Mouse (Mus musculus) spleen, embryonic (tissue): ENCODE data around the gene Zfp94.

Experiments
- CTCF ChIA-PET: fragments of 350-600 bp; sonication (Branson Sonifier 250); formaldehyde crosslinking; loops from one replicate; lab custom pipeline; 2022; lab: Charles Lee

Gene Zfp94

GRCm38 (mm10) chr7:24316567-24317092 is at the start of gene Zfp94:
Zfp94 (minus strand) TSS chr7:24316666.
- CTCF ChIA-PET = no interaction called here

- CTCF ChIA-PET = interaction anchor here (0.6 to 1.1 kb wide), 3 partner anchors 12 to 48 kb away, joined by 5 to 18 read pairs (median 5); no protein-coding TSS in a partner anchor
Observed at GRCm38 (mm10) chr7:24365258-24366014, 49.0 kb upstream of the Zfp94 start.

- CTCF ChIA-PET = interaction anchor here (1.0 to 1.8 kb wide), 3 partner anchors 19 to 49 kb away, joined by 5 to 14 read pairs (median 5); no protein-coding TSS in a partner anchor
Observed at GRCm38 (mm10) chr7:24364827-24365226, 48.4 kb upstream of the Zfp94 start.

GRCm38 (mm10) chr7:24363228-24363627 is 46.8 kb upstream of the Zfp94 start:
- CTCF ChIA-PET = interaction anchor here (0.6 to 1.8 kb wide), 12 partner anchors 14 to 680 kb away, joined by 3 to 14 read pairs (median 7); no protein-coding TSS in a partner anchor

GRCm38 (mm10) chr7:24361001-24361400 is 44.5 kb upstream of the Zfp94 start:
- CTCF ChIA-PET = interaction anchor here (0.7 kb wide), 1 partner anchor 90 kb away, joined by 3 read pairs; no protein-coding TSS in a partner anchor

- CTCF ChIA-PET = no interaction called here
Observed at GRCm38 (mm10) chr7:24359269-24359668, 42.8 kb upstream of the Zfp94 start.

GRCm38 (mm10) chr7:24357899-24358298 is 41.4 kb upstream of the Zfp94 start:
- CTCF ChIA-PET = no interaction called here

- CTCF ChIA-PET = no interaction called here
Observed at GRCm38 (mm10) chr7:24356081-24356480, 39.6 kb upstream of the Zfp94 start.

- CTCF ChIA-PET = no interaction called here
Observed at GRCm38 (mm10) chr7:24355646-24356045, 39.2 kb upstream of the Zfp94 start.

GRCm38 (mm10) chr7:24348896-24349295 is 32.4 kb upstream of the Zfp94 start, which contains the start of gene Lypd5:
Lypd5 (plus strand) TSS chr7:24349196.
- CTCF ChIA-PET = no interaction called here

GRCm38 (mm10) chr7:24346444-24346843 is 30.0 kb upstream of the Zfp94 start:
- CTCF ChIA-PET = no interaction called here

GRCm38 (mm10) chr7:24343701-24344272 is 27.3 kb upstream of the Zfp94 start:
- CTCF ChIA-PET = no interaction called here

- CTCF ChIA-PET = interaction anchor here (0.6 kb wide), 1 partner anchor 17 kb away, joined by 14 read pairs; no protein-coding TSS in a partner anchor
Observed at GRCm38 (mm10) chr7:24338241-24338640, 21.8 kb upstream of the Zfp94 start.

GRCm38 (mm10) chr7:24335699-24336309 is 19.3 kb upstream of the Zfp94 start:
- CTCF ChIA-PET = interaction anchor here (0.7 to 1.7 kb wide), 3 partner anchors 28 to 94 kb away, joined by 4 to 9 read pairs (median 7); no protein-coding TSS in a partner anchor

- CTCF ChIA-PET = no interaction called here
Observed at GRCm38 (mm10) chr7:24333304-24333986, 17.0 kb upstream of the Zfp94 start, which contains the start of gene Tescl. Tescl (minus strand) TSS chr7:24333936.

- CTCF ChIA-PET = no interaction called here
Observed at GRCm38 (mm10) chr7:24327281-24327975, 11.0 kb upstream of the Zfp94 start.

- CTCF ChIA-PET = no interaction called here
Observed at GRCm38 (mm10) chr7:24326273-24327135, 10.0 kb upstream of the Zfp94 start.

- CTCF ChIA-PET = no interaction called here
Observed at GRCm38 (mm10) chr7:24325675-24326128, 9.2 kb upstream of the Zfp94 start.

- CTCF ChIA-PET = no interaction called here
Observed at GRCm38 (mm10) chr7:24325197-24325596, 8.7 kb upstream of the Zfp94 start.
